ENCODE assay signal across 21 mouse cellular contexts in genomic region chr2:153962821-153963331, GRCm38 (mm10). TPM values are rescaled to one million over a fixed set of nuclear protein-coding genes. Genes with fewer than 3 reads are reported as not detected.
DNase-seq lines count a peak whose midpoint lies in the region; ATAC-seq and TF ChIP-seq lines count a peak whose summit lies in the region.
"Had no signal": no experiment of that assay in that cellular context is flagged by ENCODE, and none has a peak within 500 bp of the region (broad histone marks: within the 10 kb centered on the region; RNA-seq: fewer than 3 reads in every experiment).

No protein-coding gene starts in this region.

- peak; percentile 31 to 50 for DNase-seq in frontal cortex, adult 2 months (ENCODE audit: extremely low spot score in 1 of 2, low spot score in 1 of 2)
- no peak for DNase-seq in frontal cortex, postnatal 10 days (ENCODE audit: low spot score in 2 of 2)
- DNase-seq in brain, adult 2 months (ENCODE audit: low read depth, low spot score): peak; percentile 91
- DNase-seq in cerebellum, adult 2 months: peak; percentile 77 to 78
- DNase-seq in layer of hippocampus, adult 9-11 months: peak; percentile 24
- no peak for DNase-seq in urinary bladder, adult 18-20 months (ENCODE audit: low spot score in 2 of 2)
- DNase-seq: adrenal gland, postnatal 14 days; gastrocnemius, postnatal 36 days; kidney, adult 11 months; kidney, postnatal 14 days; thymus, postnatal 4 days had no signal

- ATAC-seq in midbrain, embryonic 15.5 days (replicated peaks): no peak

- H3K9ac ChIP-seq in midbrain, embryonic 15.5 days: no peak overlapping the region
- H3K9ac ChIP-seq: embryonic facial prominence, embryonic 13.5 days; forebrain, embryonic 12.5 days; heart, embryonic 12.5 days; limb, embryonic 12.5 days; midbrain, embryonic 12.5 days had no signal

- no peaks in the 10 kb centered on the region for H3K9me3 ChIP-seq in midbrain, embryonic 15.5 days
- H3K9me3 ChIP-seq: embryonic facial prominence, embryonic 13.5 days; forebrain, embryonic 12.5 days; heart, embryonic 12.5 days; limb, embryonic 12.5 days; midbrain, embryonic 12.5 days had no signal

- H3K27ac ChIP-seq in cerebellum, adult 2 months (ENCODE audit: insufficient read depth, low read length): peak overlapping the region; percentile 99
- no peak overlapping the region for H3K27ac ChIP-seq in midbrain, embryonic 15.5 days
- H3K27ac ChIP-seq: embryonic facial prominence, embryonic 13.5 days; forebrain, embryonic 12.5 days; limb, embryonic 12.5 days; midbrain, embryonic 12.5 days had no signal

- no peak for TF ChIP-seq CTCF in cerebellum, adult 2 months (IDR thresholded peaks at IDR 0.05; ENCODE audit: borderline replicate concordance, insufficient read depth, low read depth, low read length)

- WGBS in cerebellum, adult 2 months: 18% methylated on average over 4 of the region's 4 CpGs
- 70% methylated on average over 4 of the region's 4 CpGs for WGBS in midbrain, embryonic 15.5 days

- no peaks in the 10 kb centered on the region for H3K36me3 ChIP-seq in midbrain, embryonic 15.5 days (replicated peaks)
- H3K36me3 ChIP-seq: embryonic facial prominence, embryonic 13.5 days; forebrain, embryonic 12.5 days; heart, embryonic 12.5 days; limb, embryonic 12.5 days; midbrain, embryonic 12.5 days had no signal

- no peak overlapping the region for H3K4me2 ChIP-seq in midbrain, embryonic 15.5 days
- H3K4me2 ChIP-seq: embryonic facial prominence, embryonic 13.5 days; forebrain, embryonic 12.5 days; heart, embryonic 12.5 days; limb, embryonic 12.5 days; midbrain, embryonic 12.5 days had no signal

- no peaks in the 10 kb centered on the region for H3K27me3 ChIP-seq in cerebellum, adult 2 months (ENCODE audit: control insufficient read depth, insufficient read depth, low read length)
- H3K27me3 ChIP-seq in midbrain, embryonic 15.5 days (replicated peaks): no peaks in the 10 kb centered on the region
- H3K27me3 ChIP-seq: embryonic facial prominence, embryonic 13.5 days; forebrain, embryonic 12.5 days; heart, embryonic 12.5 days; limb, embryonic 12.5 days; midbrain, embryonic 12.5 days had no signal

- no peak overlapping the region for H3K4me3 ChIP-seq in cerebellum, adult 2 months (replicated peaks; ENCODE audit: insufficient read depth, low read depth, low read length)
- no peak overlapping the region for H3K4me3 ChIP-seq in midbrain, embryonic 15.5 days
- H3K4me3 ChIP-seq: embryonic facial prominence, embryonic 13.5 days; forebrain, embryonic 12.5 days; heart, embryonic 12.5 days; limb, embryonic 12.5 days; midbrain, embryonic 12.5 days had no signal

- no peak for TF ChIP-seq POLR2A in cerebellum, adult 2 months (IDR thresholded peaks at IDR 0.05; ENCODE audit: borderline replicate concordance, insufficient read depth, low read length)

- peaks cover 22% of the 10 kb centered on the region for H3K4me1 ChIP-seq in cerebellum, adult 2 months (ENCODE audit: control insufficient read depth, insufficient read depth, low read length)
- no peaks in the 10 kb centered on the region for H3K4me1 ChIP-seq in midbrain, embryonic 15.5 days
- H3K4me1 ChIP-seq: embryonic facial prominence, embryonic 13.5 days; forebrain, embryonic 12.5 days; heart, embryonic 12.5 days; limb, embryonic 12.5 days; midbrain, embryonic 12.5 days had no signal

RNA-seq across cellular contexts. Expression of gene Bpifa6, which starts 11.9 kb away (rescaled TPM):
- polyA plus RNA-seq in frontal cortex, adult 2 months (2012; rRNA removed): not detected in 2 replicates
- not detected in 2 replicates for polyA plus RNA-seq in cerebellum, adult 2 months (2012; rRNA removed)
- not detected in 2 replicates for polyA plus RNA-seq in midbrain, embryonic 15.5 days (2015; fragmentation: Nextera tagmentation; extraction: Ambion mirVana)
- polyA plus RNA-seq: C2C12; embryonic facial prominence, embryonic 13.5 days; forebrain, embryonic 12.5 days; heart, embryonic 12.5 days; limb, embryonic 12.5 days; liver, embryonic 16.5 days; midbrain, embryonic 12.5 days; small intestine, adult 2 months; stomach, embryonic 16.5 days had no signal

RNA-seq across cellular contexts. Expression of gene Bpifb4, which starts 24.9 kb away (rescaled TPM):
- 1.5 and 9.4 TPM in 2 replicates for polyA plus RNA-seq in frontal cortex, adult 2 months (2012; rRNA removed)
- polyA plus RNA-seq in cerebellum, adult 2 months (2012; rRNA removed): 0.05 and 0.13 TPM in 2 replicates
- not detected in 2 replicates for polyA plus RNA-seq in midbrain, embryonic 15.5 days (2015; fragmentation: Nextera tagmentation; extraction: Ambion mirVana)
- polyA plus RNA-seq: embryonic facial prominence, embryonic 13.5 days; forebrain, embryonic 12.5 days; heart, embryonic 12.5 days; limb, embryonic 12.5 days; liver, embryonic 16.5 days; midbrain, embryonic 12.5 days; small intestine, adult 2 months; stomach, embryonic 16.5 days had no signal

RNA-seq across cellular contexts. Expression of gene Bpifb3, which starts 44.8 kb away (rescaled TPM):
- 0.04 and 1.5 TPM in 2 replicates for polyA plus RNA-seq in frontal cortex, adult 2 months (2012; rRNA removed)
- polyA plus RNA-seq in cerebellum, adult 2 months (2012; rRNA removed): not detected in 2 replicates
- polyA plus RNA-seq in midbrain, embryonic 15.5 days (2015; fragmentation: Nextera tagmentation; extraction: Ambion mirVana): not detected in 2 replicates
- polyA plus RNA-seq: C2C12; embryonic facial prominence, embryonic 13.5 days; forebrain, embryonic 12.5 days; heart, embryonic 12.5 days; limb, embryonic 12.5 days; liver, embryonic 16.5 days; midbrain, embryonic 12.5 days; small intestine, adult 2 months; stomach, embryonic 16.5 days had no signal

RNA-seq across cellular contexts. Expression of gene Bpifa2, which starts 45.2 kb away (rescaled TPM):
- polyA plus RNA-seq in frontal cortex, adult 2 months (2012; rRNA removed): not detected in 2 replicates
- polyA plus RNA-seq in cerebellum, adult 2 months (2012; rRNA removed): not detected in 2 replicates
- not detected in 2 replicates for polyA plus RNA-seq in midbrain, embryonic 15.5 days (2015; fragmentation: Nextera tagmentation; extraction: Ambion mirVana)
- polyA plus RNA-seq: C2C12; embryonic facial prominence, embryonic 13.5 days; forebrain, embryonic 12.5 days; heart, embryonic 12.5 days; limb, embryonic 12.5 days; liver, embryonic 16.5 days; midbrain, embryonic 12.5 days; small intestine, adult 2 months; stomach, embryonic 16.5 days had no signal

Comparison
In these comparisons a context has a peak if more than half of its experiments do, and no peak if none do; other contexts are left out.
1. DNase-seq: peak in frontal cortex, adult 2 months (2 of 2), brain, adult 2 months (single experiment), cerebellum, adult 2 months (2 of 2) and layer of hippocampus, adult 9-11 months (single experiment); none in frontal cortex, postnatal 10 days (0 of 2) and urinary bladder, adult 18-20 months (0 of 2).